8 mouse cellular contexts compared by ENCODE assay signal in the genomic region with DNA sequence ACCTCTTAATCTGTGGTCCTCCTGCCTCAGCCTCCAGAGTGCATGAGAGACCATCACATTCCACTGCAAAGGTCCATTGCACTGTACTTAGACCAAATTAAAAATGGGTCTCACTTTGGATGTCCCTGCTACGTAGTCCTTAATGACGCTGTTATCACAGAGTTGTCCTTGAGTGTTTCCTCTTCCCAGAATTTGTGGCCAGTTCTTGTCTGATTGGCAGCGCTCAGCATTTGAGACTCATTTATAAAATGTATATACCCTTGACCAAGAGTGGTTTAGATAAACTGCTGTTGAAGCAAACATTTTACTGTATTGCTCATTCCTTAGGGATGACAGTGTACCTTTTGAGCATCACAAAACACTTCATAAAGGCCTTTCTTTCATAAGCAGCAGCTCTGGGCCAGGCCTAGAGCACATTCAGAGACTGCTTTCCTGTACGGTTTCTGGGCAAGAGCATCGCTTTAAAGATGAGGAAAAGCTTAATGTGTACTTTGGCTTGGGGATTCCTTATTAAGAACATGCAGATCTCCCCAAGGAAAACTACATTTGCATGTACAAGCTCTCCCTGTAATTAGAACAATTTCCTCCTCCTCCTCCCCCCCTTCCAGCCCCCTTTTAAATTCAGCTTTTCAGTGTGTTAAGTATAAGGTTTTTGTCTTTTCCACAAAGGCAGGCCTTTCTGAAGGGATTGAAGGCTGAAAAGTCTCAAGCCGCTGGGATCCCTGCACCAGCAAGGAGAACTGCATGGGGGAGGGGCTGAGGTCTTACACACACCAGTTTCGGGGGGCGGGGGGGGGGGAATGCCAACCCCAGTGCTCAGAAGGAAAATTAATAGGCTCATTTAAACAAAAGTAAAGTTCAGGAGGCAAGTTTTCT. TPM values are rescaled to one million over a fixed set of nuclear protein-coding genes. Genes with fewer than 3 reads are reported as not detected.
DNase-seq lines count a peak whose midpoint lies in the region; ATAC-seq and TF ChIP-seq lines count a peak whose summit lies in the region.
"Had no signal": no experiment of that assay in that cellular context is flagged by ENCODE, and none has a peak within 500 bp of the region (broad histone marks: within the 10 kb centered on the region; RNA-seq: fewer than 3 reads in every experiment).

No protein-coding gene starts in this region.

- no peaks in the 10 kb centered on the region for H3K36me3 ChIP-seq in limb, embryonic 14.5 days (ENCODE audit: control insufficient read depth, insufficient read depth, low read length)
- H3K36me3 ChIP-seq in stomach, postnatal 0 days (ENCODE audit: control insufficient read depth, insufficient read depth, low read length), result no peaks in the 10 kb centered on the region

- peak overlapping the region; percentile 3; the same call in 1 of the 2 replicates for H3K9ac ChIP-seq in limb, embryonic 14.5 days (ENCODE audit: low read depth, low read length, severe bottlenecking)
- no peak overlapping the region for H3K9ac ChIP-seq in stomach, postnatal 0 days (ENCODE audit: low read length)

- no peaks in the 10 kb centered on the region for H3K9me3 ChIP-seq in limb, embryonic 14.5 days (ENCODE audit: control insufficient read depth, low read length)
- no peaks in the 10 kb centered on the region for H3K9me3 ChIP-seq in stomach, postnatal 0 days (ENCODE audit: control insufficient read depth, low read length)
- H3K9me3 ChIP-seq: megakaryocyte, embryonic 14.5 days had no signal

- H3K4me2 ChIP-seq in limb, embryonic 14.5 days (replicated peaks; ENCODE audit: low read depth, low read length, severe bottlenecking), result peak overlapping the region; percentile 24
- peak overlapping the region; percentile 31 for H3K4me2 ChIP-seq in stomach, postnatal 0 days (replicated peaks; ENCODE audit: low read depth)

- WGBS in limb, embryonic 14.5 days, result 37% methylated on average over 8 of the region's 8 CpGs
- 40% methylated on average over 8 of the region's 8 CpGs for WGBS in stomach, postnatal 0 days

- no peak for TF ChIP-seq EP300 in stomach, postnatal 0 days (optimal IDR thresholded peaks at IDR 0.05)

- peak; percentile 74 for ATAC-seq in limb, embryonic 14.5 days (ENCODE audit: low FRiP score, low read depth)
- peak; percentile 29; the same call in 1 of the 2 replicates for ATAC-seq in stomach, postnatal 0 days (ENCODE audit: low FRiP score, low TSS enrichment)

- peak; percentile 30 for DNase-seq in MEL-GATA-1-ER (ENCODE audit: extremely low read depth, low read depth)
- peak; percentile 96 for DNase-seq in brain, embryonic 14.5 days (ENCODE audit: low read depth)
- DNase-seq in heart, adult 8-10 months (ENCODE audit: low spot score), result peak; percentile 45
- DNase-seq in limb, embryonic 14.5 days (ENCODE audit: low spot score), result peak; percentile 72
- DNase-seq in stomach, postnatal 0 days (ENCODE audit: low spot score), result no peak
- DNase-seq in cerebellum, adult 18-20 months, result no peak
- no peak for DNase-seq in adrenal gland, postnatal 25 days

- peak overlapping the region; percentile 59; the same call in 1 of the 2 replicates for H3K27ac ChIP-seq in limb, embryonic 14.5 days (replicated peaks; ENCODE audit: low read depth, low read length)
- H3K27ac ChIP-seq in stomach, postnatal 0 days (replicated peaks), result peak overlapping the region; percentile 30

- TF ChIP-seq POLR2A in brain, embryonic 14.5 days (IDR thresholded peaks at IDR 0.05; ENCODE audit: borderline replicate concordance, extremely low read depth, insufficient read depth, insufficient read length, poor library complexity, severe bottlenecking), result no peak
- TF ChIP-seq POLR2A in limb, embryonic 14.5 days (IDR thresholded peaks at IDR 0.05; ENCODE audit: borderline replicate concordance, extremely low read depth, insufficient read depth, insufficient read length), result no peak

- H3K4me1 ChIP-seq in limb, embryonic 14.5 days (ENCODE audit: control insufficient read depth, insufficient read depth, low read length), result peaks cover 24% of the 10 kb centered on the region
- H3K4me1 ChIP-seq in stomach, postnatal 0 days (replicated peaks; ENCODE audit: control insufficient read depth, insufficient read depth), result peaks cover 4% of the 10 kb centered on the region; the same call in 1 of the 2 replicates

- TF ChIP-seq CTCF in brain, embryonic 14.5 days (IDR thresholded peaks at IDR 0.05; ENCODE audit: borderline replicate concordance, extremely low read depth, insufficient read depth, insufficient read length), result no peak
- no peak for TF ChIP-seq CTCF in stomach, postnatal 0 days (IDR thresholded peaks at IDR 0.05; ENCODE audit: low read depth)

- no peak overlapping the region for H3K4me3 ChIP-seq in limb, embryonic 14.5 days (replicated peaks; ENCODE audit: low read length)
- H3K4me3 ChIP-seq in stomach, postnatal 0 days (ENCODE audit: low read depth, low read length), result no peak overlapping the region
- H3K4me3 ChIP-seq: megakaryocyte, embryonic 14.5 days had no signal

- no peaks in the 10 kb centered on the region for H3K27me3 ChIP-seq in limb, embryonic 14.5 days (ENCODE audit: control insufficient read depth, insufficient read depth, low read length)
- no peaks in the 10 kb centered on the region for H3K27me3 ChIP-seq in stomach, postnatal 0 days (ENCODE audit: control insufficient read depth, insufficient read depth, low read length)
- H3K27me3 ChIP-seq: megakaryocyte, embryonic 14.5 days had no signal

RNA-seq across cellular contexts. Expression of a gene that starts 52.5 kb away (rescaled TPM):
- 22.7 and 40.1 TPM in 2 replicates for polyA plus RNA-seq in brain, embryonic 14.5 days (2012; rRNA removed)
- total RNA-seq in heart, adult 8-10 months (2022), result 10 to 100 TPM; 45.3 to 62.2 (median 56.4) TPM
- polyA plus RNA-seq in limb, embryonic 14.5 days (2012; rRNA removed), result 16.2 and 23.1 TPM in 2 replicates
- 13.1 and 14.9 TPM in 2 replicates for polyA plus RNA-seq in limb, embryonic 14.5 days (2014; fragmentation: Nextera tagmentation; extraction: Ambion mirVana)
- 12.9 and 14.4 TPM in 2 replicates for polyA plus RNA-seq in stomach, postnatal 0 days (2015; fragmentation: Nextera tagmentation; extraction: Ambion mirVana)
- total RNA-seq in adrenal gland, postnatal 25 days (2021), result 44.4 and 58.5 TPM in 2 replicates

Comparison
In these comparisons a context has a peak if more than half of its experiments do, and no peak if none do; other contexts are left out.
1. DNase-seq: peak in MEL-GATA-1-ER (single experiment), brain, embryonic 14.5 days (single experiment), heart, adult 8-10 months (single experiment) and limb, embryonic 14.5 days (single experiment); none in stomach, postnatal 0 days (single experiment), cerebellum, adult 18-20 months (0 of 2) and adrenal gland, postnatal 25 days (single experiment).